Mouse (Mus musculus) mouse trophoblast stem cell (cell line): Measurements from ENCODE around the gene Tmem120b.

ENCODE experiments used
- in situ Hi-C, 2 experiments: fragments of 300-500 bp; cut with MseI, MboI; formaldehyde crosslinking; loops; 2 replicates in 1 of 2; 3 replicates in 1 of 2; pipeline ENCODE4 v1.15.1; 2025

The Tmem120b gene

DNA sequence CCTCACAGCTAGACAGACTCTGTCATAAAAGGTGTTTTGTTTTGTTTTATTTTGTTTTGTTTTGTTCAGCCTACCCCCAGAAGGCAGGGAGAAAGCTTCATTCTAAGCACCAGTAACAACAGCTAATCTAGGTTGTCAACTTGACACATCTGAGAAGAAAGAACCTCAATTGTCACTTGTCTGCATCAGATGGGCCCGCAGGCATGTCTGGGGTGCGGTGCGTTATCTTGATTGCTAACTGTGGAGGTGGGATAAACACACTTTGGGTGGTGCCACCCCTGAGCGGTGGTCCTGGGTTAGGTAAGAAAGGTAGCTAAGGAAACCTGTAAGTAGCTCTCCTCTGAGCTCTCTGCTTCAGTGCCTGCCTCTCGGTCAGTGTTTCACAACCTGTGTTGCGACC lies 58.8 kb downstream of the Tmem120b start:
- in situ Hi-C loops: no loop called here

DNA sequence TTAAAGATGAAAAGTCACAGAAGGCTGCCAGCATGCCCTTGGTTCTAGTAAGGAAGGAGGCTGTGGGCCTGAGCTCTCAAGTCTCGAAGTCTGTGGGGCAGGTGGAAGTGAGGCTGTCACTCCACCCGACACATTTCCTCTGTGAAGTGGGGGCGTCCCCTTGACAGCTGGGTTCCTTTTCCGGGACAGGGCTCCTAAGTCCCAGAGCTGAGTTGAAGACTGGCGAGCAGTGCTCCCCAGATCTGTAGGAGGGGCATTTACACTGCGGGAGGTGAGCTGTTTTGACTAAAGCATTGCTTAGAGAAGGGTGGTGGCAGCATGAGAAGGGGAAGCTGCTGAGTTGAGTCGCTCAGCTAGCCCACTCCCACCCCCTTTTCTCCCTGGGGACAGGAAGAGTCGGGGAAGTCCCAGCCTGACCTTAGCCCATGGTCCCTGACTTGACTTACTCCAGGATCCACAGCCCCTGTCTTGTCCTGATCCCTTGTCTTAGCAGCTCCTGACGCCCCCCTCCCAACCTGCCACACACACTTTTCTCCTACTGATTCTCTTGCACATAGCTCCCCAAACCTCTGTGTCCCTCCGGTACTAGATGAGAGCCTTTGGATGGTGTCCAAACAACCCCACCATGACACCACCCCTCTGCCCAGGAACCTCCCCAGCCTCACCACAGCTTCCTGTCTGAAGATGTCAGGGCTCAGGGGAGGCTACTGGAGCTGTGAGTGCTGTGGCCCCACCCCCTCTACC lies 60.4 kb downstream of the Tmem120b start:
- in situ Hi-C loops: no loop called here

DNA sequence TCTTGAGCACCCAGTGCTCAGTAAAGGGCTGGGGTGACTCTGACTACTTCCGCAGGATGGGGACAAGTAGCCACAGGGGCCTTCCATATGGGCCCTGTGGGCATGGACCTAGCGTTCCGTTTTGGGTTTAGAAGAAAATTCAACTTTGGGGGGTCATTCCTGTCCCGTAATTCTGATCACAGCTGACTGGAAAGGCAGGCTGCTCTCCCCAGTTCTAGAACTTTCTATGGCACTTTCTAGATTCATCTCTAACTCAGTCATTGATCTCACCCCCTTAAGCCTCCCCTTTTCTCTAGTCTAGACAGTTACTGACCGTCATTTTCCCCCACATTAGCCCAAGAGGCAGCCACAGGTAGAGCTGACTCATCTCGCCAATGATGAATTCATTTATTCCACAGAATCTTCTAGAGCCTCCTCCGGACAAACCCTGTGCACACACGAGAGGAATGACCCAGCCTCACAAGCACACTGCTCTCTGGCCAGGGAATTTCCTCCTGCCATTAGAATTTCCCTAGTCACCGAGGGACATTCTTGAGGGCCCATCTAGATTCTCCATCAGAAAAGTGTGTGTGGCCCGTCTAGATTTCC lies 61.0 kb downstream of the Tmem120b start:
- in situ Hi-C loops: no loop called here

DNA sequence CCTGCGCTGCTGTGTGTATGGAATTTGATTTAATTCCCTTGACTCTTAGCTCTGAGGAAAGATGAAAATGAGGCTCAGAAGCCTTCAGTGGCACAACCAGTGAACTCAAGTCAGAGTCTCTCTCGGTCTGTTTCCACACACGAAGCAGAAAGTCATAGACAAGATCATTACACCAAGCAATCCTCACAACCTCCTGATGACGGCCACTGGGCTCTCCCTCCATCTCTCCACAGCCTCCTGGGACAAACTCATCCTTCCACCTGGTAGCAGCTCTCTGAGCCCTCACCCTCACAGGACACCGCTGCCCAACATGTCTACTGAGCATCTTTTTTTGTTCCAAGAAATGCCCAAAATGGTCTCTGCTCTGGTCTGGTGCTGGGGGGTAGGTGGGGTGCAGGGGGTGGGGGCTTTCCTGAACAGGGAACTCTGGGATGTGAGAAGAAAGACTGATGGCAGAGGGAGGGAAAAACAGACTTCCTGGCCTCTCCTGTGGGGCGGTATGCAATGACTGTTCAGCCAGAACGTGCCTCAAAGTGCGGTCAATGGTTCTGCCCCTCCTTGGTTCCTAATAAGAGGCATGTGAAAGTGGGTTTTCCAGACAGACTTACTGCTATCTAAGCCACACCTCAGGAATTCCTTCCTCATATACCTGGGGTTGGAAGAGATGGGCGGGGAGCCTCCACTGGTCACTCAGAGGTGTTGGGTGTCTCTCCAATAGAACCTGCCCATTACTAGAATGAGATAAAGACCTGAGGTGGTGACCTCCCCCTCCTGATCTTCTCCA lies 62.0 kb downstream of the Tmem120b start:
- in situ Hi-C loops: no loop called here

DNA sequence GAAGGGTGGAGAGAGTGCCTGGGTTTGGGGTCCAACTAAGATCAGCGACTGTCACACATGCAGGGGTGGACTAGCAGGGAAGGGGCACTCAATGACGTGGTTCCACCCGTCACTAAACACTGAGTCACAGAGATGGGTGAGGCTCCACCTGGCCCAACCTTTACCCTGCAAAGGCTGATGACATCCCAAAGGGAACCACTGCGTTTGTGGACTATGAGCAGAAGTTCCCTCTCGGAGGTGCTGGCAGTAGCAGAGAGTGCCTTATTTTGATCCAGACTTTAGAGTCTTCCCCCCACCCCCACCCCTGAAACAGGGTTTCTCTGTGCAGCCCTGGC lies 62.6 kb downstream of the Tmem120b start:
- in situ Hi-C loops: no loop called here

DNA sequence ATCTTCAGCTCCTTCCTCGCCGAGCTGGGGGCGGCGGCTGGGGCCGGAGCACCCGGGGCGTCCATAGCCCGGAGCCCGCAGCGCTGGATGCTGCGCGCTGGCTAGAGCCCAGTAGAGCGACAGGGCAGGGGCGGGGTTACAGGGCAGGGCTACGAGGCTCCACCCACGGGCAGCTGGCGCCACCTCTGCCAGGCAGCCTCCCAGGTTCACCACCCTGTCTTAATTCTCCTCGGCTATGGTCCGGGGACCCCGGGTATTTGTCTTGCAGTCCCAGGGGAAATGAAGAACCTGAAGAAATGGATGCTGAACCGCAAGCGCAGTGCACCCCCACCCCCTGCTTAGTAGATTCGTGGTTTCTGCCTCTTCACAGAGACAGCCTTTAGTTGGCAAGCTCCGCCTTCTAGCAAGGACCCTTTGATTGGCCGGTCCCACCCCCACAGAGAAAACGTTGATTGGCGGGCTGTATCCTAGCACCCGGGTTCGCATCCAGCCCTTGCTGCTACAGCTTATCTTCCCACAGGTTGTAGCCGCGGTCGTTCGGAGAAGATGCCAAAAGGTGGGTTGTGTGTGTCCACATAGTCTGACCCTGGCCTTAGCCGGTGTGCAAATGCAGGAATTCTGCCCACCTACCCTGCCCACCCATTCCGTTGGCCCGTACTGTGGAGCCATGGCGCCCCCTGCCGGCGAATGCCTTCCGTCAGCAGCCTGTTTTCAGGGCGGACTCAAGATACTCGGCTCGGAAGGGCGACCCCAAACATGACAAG lies 64.3 kb downstream of the Tmem120b start, which contains the start of gene Rhof:
Gene Rhof, minus strand, starts transcription at position 385 of the 764 bp plus-strand sequence.
- in situ Hi-C loops: no loop called here

DNA sequence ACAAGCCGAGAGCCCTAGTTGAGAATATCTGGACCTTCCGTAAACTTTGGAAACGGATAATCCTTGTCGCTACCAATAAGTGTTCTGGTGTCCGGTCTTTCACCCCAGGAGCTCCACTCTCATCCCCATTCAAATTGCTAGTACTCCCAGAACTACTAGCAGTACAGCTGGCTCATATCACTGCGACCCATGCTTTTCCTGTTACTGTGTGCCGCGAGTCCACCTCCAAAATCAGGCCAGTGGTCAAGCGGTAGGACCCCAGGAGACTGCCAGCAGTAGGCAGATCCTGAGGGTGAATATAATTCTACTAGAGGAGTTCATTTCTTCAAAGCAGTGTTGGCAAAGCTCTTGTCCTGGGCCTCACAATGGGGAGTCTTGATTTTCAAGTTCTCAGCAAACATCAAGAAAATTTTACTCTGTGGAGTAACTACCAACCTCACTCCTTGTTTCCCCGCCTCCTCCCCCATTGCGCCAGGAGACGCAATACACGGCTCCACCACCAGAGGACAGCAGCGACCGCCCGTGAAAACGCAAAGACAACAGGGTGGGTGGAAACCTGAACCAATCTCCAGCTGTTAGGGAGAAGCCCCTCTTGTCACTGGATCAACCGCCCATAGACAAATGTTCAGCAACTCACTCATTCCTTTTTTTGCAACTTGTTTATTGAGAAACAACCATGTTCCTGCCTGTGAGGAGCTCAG lies 65.0 kb downstream of the Tmem120b start:
- in situ Hi-C loops: no loop called here

DNA sequence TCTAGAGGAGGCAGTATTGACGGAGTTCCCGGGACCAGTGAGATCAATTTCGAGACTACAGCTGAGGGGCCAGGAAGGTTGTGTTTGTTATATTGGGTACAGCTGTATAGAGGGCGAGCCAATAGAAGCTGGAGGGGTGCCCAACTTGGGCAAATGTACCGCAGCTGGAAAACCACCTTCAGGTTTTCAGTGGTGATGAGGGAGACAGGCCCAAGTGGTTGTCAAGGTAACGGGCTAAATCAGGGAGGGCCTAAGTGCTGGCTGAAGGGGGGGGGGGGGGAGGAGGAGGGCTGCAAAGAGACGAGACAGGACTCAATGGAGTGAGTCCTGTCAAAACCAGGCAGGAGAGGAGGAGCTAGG lies 65.5 kb downstream of the Tmem120b start:
- in situ Hi-C loops: no loop called here

DNA sequence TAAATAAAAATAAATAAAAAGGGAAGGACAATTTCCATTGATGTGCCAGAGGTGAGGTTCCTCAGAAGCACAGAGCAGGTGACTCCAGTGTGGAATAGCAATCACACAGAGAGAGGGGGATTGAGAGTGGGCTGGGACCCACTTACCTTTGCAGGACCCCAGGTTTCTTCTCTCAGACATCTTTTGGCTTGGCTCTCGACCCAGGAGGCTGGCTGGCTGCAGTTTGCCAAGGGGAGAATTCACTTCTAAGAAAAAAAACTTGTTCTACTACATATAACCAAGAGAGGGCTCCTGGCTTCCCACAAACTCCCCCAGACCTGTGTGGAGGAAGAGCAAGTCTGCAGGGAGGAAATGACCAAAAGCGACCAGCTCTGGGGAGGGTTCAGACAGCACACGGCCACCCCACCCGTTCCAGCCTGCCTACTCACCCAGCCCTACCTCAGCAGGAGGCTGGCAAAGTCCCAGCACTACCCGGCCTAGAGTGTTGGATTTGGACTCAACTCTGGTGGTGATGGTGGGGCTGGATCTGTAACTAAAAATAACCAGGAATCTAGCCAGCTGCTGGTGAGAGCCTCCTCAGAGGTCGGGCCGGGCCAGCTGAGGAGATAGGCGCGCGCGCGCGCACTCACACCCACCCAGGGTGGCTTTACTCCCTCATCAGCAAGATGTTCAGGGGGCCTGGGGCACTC lies 66.1 kb downstream of the Tmem120b start:
- in situ Hi-C loops: no loop called here

DNA sequence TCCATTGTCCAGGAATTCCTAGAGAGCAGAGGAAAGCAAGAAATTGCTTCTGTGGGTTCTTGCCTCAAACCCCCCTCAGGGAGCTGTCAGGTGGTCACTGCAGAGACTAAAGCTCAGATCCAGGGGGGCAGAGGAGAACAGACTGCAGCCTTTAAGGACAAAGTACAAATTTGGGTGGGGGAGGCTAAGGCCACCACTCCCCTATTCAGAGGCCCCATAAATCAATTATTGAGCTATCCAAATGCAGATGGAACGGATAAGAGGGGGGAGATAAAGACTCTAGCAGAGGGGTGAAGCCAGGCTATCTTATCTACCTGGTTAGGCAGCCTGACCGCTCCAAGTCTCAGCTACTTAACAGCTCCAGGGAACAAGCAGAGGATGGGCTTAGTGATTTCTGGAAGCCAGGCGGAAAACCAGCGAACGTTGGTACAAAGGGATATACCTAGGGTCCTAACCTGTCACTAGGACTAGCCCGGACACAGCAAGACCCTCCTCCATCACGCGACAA lies 66.7 kb downstream of the Tmem120b start:
- in situ Hi-C loops: no loop called here

DNA sequence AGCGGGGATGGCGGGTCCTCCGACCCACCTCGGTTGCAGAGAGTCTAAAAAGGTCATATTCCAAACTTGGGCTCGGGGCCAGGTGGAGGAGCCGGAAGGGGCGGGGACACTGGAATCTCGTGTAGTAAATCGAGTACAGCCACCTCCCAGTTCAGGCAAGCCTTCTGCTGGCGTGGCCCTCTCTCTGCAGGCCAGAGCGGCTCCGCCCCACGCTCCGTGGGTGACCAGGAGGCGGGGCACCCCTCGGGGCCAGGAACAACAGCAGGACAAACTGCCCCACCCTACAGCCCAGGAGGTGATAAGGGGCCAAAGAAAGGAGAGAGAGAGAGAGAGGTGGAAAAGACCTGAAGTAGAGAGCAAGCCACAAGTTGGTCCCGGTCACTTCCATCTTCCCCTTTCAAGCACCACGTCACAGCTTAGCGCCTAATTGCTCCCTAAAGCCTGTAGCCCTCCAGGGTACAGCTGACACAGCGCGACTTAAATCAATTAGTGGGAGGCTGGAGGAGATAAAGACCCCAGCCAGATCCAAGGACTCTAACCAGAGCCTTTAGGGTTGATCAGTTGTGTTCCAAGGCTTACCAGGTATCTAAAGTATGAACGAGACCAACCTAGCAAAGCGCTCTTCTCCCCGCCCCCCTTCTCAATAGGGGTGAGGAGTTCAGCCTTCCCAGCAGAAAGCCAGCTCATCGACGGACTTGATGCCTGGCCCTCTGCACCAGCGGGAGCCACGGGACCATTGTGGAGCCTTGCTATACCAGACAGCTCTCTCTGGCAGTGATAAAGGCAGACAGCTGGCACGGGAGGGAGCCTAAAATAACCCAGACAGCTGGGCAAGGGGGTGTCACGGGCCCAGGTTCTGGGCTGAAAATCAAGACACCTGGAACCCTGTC lies 67.5 kb downstream of the Tmem120b start:
- in situ Hi-C loops: no loop called here

DNA sequence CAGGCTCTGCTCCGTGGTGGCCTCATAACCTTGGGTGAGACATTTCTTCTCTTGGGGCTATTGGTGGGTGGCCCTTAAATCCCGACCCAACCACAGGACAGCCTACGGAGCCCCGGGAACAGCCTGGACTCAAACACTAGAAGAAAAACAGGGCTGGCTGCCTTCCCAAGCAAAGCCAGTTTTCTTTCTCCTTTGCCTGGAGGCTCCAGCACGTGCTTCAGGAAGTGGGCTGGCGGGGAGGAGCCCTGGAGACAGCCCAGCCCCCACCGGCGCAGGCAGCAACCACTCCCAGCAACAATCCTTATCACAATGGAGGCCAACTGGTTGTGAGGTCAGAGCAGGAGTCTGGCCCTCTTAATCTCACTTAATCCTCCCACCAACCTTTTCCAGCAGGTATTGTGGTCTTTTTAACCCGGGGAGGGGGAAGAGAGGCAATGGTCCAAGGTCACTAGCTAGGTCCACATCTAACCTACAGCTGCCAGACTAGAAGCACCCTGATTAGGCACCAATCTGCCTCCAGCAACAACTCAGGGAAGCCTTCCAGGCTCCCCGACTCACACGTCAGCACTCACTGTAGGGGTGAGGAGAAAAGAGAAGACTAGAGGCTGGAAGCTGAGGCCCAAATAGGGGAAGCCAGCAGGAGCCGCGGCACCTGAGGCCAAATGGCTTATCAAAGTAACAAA lies 68.3 kb downstream of the Tmem120b start:
- in situ Hi-C loops: no loop called here

DNA sequence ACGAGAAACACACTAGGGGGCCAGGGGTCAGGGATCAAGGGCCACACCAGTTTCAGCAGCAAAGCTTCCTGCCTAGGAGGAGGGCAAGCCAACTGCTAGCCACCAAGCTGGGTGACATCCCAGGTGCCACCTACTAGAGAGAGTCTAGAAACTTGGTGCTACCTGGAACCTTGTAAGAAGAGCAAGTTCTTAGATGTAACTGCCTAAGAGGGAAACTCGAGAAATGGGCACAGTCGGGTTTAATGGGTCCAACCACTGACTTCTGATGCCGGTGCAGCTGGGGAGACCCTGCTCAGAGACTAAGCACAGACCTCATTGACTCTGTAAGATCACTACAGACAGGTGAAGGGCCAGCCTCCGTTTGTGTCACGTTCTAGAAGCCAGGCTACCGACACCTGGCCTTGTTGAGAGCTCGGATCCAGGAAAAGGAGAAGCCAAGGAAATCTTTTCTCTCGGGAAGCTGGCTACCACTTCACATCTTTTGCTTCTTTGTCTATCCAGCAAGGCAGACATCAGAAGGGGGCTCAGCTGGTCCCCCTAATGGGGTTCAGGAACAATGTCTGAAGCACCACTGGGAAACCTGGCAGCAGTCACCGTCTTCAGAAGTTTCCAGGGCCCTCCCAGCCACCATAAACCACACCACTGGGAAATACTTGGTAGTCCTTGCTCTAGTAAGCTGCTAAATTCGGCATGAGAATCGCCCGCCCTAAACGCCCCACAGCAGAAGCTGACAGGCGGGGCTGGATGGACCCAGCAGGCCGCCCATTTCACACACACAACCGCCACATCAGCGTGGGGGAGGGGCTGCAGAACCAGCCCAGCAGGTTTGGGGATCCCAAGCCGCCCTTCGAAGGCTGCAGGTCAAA lies 69.1 kb downstream of the Tmem120b start:
- in situ Hi-C loops: no loop called here

DNA sequence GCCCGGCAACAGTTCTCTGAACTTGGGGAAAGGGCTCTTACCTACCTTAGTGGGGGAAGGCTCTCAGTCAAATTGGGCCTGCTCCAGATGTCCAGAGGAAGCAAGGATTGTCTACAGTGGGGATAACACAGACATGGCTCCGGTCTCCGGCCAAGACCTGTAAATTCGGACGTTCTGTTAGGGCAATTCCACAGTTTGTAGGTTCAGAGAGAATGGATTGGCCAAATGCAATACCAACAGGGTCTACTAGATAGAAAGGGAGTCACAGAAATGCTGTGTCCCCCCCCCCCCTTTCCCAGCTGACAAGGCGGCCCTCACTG lies 69.7 kb downstream of the Tmem120b start:
- in situ Hi-C loops: no loop called here

DNA sequence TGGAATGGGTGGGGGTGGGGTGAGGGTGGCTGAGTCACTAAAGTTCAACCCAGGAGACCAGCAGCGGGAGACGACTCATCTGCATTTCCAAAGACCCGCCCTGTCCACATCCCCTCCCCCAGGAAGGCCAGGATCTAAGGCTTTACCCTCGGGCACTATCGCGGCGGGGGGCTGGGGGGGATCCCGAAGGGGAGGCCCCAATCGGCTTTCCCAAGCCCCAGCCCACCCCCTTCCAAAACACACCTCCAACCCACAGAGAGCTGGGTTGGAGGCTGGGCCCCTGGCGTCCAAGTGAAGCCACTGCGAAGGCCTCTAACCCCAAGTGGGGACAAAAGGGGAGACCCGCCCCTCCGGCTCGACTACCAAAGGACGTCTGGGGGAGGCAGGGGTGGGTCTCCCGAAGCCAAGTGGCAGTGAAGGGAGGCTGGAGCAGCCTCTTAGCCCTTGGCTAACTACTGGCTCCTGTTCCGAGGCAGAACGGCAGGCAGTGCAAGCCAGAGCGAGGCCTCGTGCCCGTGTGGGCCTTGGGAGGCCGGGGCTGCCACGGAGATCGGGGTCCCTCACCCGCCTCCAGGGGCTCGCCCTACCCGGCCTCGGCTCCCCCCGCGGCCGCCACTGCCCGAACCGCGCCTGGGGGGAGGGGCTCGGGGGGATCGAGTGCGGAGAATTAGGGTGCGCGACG lies 70.2 kb downstream of the Tmem120b start:
- in situ Hi-C loops: no loop called here

DNA sequence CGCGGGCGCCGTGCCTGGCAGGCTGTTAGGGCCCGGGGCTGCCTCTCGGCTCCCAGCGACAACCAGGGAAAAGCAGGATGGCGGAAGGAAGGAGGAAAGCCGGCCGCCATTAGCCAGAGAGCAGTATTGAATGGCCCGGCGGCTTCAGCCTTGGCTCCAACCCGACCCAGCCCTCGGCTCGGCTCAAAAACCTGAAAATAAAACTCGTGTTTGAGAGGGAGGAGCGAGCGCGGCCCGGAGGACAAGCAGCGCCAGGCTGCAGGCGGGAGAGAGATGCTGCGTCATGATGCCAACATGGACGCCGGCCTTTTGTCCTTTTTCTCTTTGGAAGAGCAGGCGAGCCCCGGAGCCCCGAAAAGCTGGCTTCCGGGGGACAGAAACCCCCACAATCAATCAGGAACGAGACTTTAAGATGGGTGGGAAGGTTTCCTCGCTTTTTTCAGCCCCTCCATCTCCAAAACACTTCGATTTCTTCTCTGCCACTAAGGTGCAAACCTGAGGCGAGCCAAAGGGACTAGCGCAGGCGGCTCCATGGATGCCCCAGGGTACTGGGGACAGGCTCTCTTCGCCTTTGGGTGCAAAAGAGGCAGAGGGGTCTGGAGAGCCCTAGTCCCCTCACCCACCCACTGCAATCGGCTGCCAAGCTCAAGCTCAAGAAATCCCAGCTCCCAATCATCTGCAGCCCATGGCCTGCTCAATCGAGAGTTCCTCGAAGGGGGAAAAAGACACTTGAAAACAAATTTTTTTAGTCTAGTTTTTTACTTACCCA lies 70.9 kb downstream of the Tmem120b start:
- in situ Hi-C loops: no loop called here
